Mouse (Mus musculus): ENCODE measurements around the gene Bcl11a. TPM values are rescaled to one million over a fixed set of nuclear protein-coding genes. Genes with fewer than 3 reads are reported as not detected.
"Not testable (repeated sequence)": the region's sequence is repeated elsewhere in the genome, so short reads cannot be mapped to it uniquely, and the experiment has no call there.

Gene Bcl11a
- polyA plus RNA-seq, 1 experiment from 2014 or later, result 43.0 TPM

DNA sequence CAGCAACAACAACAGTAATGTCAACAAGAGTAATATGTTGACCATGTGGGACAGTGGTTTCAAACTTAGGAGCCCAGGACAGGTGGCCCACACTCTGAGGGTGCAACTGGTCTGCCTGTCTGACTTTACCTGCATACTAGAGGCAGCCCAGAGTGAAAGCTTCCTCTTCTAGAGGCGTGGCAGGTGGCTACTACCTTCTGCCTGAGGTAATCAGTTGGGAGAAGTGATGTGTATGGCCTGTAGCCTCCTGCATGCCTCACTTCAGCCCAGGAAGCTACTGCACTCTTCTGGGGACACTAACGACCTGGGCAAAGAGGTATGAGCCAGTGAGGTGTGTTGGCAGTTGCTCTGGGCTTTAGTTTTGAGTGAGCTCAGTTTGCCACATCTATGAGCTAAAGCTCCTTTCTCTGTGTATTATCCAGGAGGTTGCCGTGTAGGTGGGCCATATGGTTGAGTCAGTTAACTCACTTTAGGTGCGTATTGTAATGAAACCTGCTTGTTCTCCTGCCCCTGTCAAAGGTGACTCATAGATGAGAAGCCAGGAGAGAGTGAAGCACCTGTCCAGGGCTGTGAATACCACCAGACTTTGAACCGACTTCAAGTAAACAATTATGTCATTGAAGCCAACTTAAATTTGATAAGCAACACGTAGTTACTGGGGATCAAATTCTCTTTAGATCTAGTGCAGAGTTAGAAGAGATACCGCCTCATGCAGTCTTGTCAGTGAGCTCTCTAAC lies 38.9 kb downstream of the Bcl11a start:
- WGBS, result 64% methylated on average over 7 of the region's 7 CpGs
- H3K9ac ChIP-seq, result no peak overlapping the region
- ATAC-seq (ENCODE audit: insufficient number of reproducible peaks, low FRiP score, low TSS enrichment, low read depth), result no peak
- no peaks in the 10 kb centered on the region for H3K27me3 ChIP-seq
- no peaks in the 10 kb centered on the region for H3K9me3 ChIP-seq (replicated peaks)
- no peak overlapping the region for H3K27ac ChIP-seq (replicated peaks)
- H3K4me3 ChIP-seq (replicated peaks), result no peak overlapping the region
- peaks cover 52% of the 10 kb centered on the region for H3K4me1 ChIP-seq
- no peaks in the 10 kb centered on the region for H3K36me3 ChIP-seq
- no peak overlapping the region for H3K4me2 ChIP-seq (replicated peaks)

DNA sequence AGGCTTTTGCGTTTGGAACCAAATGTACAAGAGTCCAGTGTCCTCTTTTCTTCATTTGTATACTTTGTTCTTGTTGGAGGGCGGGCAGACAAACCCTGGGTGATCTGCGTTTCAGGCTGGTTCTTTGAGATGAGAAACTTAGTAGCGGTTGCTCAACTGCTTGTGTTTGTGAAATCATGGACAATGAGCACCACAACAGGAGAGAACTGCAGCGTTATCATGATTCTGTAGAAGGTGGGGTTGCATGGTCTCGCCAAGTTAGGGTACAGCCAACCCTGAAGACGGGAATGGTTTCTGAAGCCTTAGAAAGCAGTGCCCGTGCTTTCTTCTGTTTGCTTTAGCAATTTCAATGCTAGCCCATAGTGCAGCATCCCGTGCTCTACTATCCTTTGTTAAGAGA lies 43.3 kb downstream of the Bcl11a start:
- no peak overlapping the region for H3K4me2 ChIP-seq (replicated peaks)
- no peaks in the 10 kb centered on the region for H3K36me3 ChIP-seq
- ATAC-seq (ENCODE audit: insufficient number of reproducible peaks, low FRiP score, low TSS enrichment, low read depth), result no peak
- H3K4me3 ChIP-seq (replicated peaks), result no peak overlapping the region
- H3K27ac ChIP-seq (replicated peaks), result 0 out of 2 replicates have a peak overlapping the region, but pooled peaks have one; percentile 39
- H3K4me1 ChIP-seq, result peaks cover 61% of the 10 kb centered on the region
- 73% methylated on average over 9 of the region's 9 CpGs for WGBS
- H3K9ac ChIP-seq, result no peak overlapping the region
- H3K27me3 ChIP-seq, result no peaks in the 10 kb centered on the region
- no peaks in the 10 kb centered on the region for H3K9me3 ChIP-seq (replicated peaks)

DNA sequence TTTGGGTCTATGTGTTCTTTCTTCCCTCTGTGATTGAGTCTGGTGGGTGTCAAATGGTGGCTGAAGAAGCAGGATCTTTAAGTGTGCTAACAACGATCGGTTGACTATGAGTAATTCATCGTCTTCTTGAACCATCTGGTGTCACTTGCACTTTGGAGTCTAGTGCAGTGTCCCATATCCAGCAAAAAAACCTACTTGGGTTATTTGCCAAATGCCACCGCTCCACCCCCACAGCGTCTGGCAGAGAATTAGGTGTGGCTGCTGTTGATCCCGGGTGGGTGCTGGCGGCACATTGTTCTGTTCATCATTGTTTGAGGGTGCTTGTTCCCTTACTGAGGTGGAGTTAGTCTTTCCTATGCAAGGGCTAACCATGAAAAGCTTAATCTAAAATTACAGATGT lies 45.0 kb downstream of the Bcl11a start:
- H3K4me3 ChIP-seq (replicated peaks), result no peak overlapping the region
- no peaks in the 10 kb centered on the region for H3K36me3 ChIP-seq
- no peak for ATAC-seq (ENCODE audit: insufficient number of reproducible peaks, low FRiP score, low TSS enrichment, low read depth)
- H3K9ac ChIP-seq, result no peak overlapping the region
- H3K27me3 ChIP-seq, result no peaks in the 10 kb centered on the region
- no peak overlapping the region for H3K4me2 ChIP-seq (replicated peaks)
- H3K9me3 ChIP-seq (replicated peaks), result no peaks in the 10 kb centered on the region
- no peak overlapping the region for H3K27ac ChIP-seq (replicated peaks)
- 70% methylated on average over 7 of the region's 7 CpGs for WGBS
- peaks cover 63% of the 10 kb centered on the region for H3K4me1 ChIP-seq

DNA sequence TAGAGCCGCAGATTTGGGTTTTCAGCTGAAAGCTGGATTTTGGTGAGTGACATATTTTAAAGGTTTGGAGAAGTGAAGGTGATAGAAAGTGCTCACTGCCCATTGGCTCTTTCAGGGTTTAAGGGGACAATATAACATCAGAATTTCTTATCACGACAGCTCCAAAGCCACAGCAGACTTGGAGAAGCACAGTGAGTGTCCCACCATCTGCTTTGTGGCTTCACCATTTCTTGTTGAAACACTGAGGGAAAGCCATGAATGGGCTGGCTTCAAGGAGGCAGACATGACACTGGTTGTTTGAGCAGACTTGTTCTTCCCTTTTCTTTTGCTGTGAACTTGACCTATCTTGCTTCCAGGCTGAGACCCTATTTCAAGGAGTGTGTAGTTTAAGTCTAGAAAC lies 46.1 kb downstream of the Bcl11a start:
- Histone ChIP-seq H3K36me3 (no peaks in the 10 kb centered on the region), H3K4me1 (peaks cover 55% of the 10 kb centered on the region), H3K27ac (replicated peaks) (no peak overlapping the region), H3K27me3 (no peaks in the 10 kb centered on the region), H3K4me3 (replicated peaks) (no peak overlapping the region), H3K9me3 (replicated peaks) (no peaks in the 10 kb centered on the region), H3K4me2 (replicated peaks) (no peak overlapping the region), H3K9ac (no peak overlapping the region)
- no peak for ATAC-seq (ENCODE audit: insufficient number of reproducible peaks, low FRiP score, low TSS enrichment, low read depth)
- 80% methylated on average over 2 of the region's 2 CpGs for WGBS

DNA sequence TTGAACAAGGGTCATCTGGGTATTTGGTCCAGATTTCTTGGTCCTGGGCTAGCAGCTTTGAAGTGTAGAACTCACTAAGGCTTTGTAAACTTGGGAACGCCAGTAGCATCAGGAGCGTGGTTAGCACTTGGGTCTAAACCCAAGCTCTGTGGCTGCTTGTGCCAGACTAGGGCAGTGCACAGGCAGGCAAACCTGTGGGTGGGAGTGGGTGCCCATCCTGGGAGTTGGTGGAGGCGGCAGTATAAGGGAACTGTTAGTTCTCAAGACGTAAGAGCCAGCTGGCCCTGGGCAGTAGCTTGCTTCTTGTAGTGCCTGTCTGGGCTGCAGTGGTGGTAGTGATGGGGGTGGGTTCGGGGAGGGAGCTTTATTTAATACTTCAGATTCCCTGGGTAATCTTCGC lies 47.2 kb downstream of the Bcl11a start:
- Histone ChIP-seq H3K4me3 (replicated peaks) (no peak overlapping the region), H3K27ac (replicated peaks) (no peak overlapping the region), H3K36me3 (no peaks in the 10 kb centered on the region), H3K9me3 (replicated peaks) (no peaks in the 10 kb centered on the region), H3K4me1 (peaks cover 44% of the 10 kb centered on the region; the same call in 1 of the 2 replicates), H3K9ac (no peak overlapping the region), H3K27me3 (no peaks in the 10 kb centered on the region), H3K4me2 (replicated peaks) (no peak overlapping the region)
- WGBS, result 74% methylated on average over 6 of the region's 6 CpGs
- ATAC-seq (ENCODE audit: insufficient number of reproducible peaks, low FRiP score, low TSS enrichment, low read depth), result no peak

DNA sequence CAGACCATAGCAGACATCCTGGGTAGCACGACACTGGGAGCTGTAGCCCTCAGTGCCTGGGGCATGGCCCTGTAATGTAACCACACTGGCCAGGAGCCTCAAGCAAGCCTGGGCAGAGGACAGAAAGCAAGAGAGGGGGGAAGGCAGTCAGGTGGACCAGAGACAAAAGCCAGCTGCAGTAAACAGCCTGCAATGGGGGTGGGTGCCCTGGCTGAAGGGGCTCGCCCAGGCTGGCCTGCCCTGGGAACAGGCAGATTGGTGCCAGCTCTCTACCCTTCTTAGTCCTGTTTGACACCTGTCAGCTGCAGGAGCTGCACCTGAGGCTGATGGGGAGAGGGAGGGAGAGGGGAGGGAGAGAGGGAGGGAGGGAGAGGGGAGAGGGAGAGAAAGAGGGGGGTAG lies 50.1 kb downstream of the Bcl11a start:
- Histone ChIP-seq H3K9me3 (replicated peaks) (no peaks in the 10 kb centered on the region), H3K4me3 (replicated peaks) (no peak overlapping the region), H3K36me3 (no peaks in the 10 kb centered on the region), H3K27me3 (no peaks in the 10 kb centered on the region), H3K4me1 (peaks cover 30% of the 10 kb centered on the region; the same call in 1 of the 2 replicates), H3K9ac (no peak overlapping the region), H3K27ac (replicated peaks) (no peak overlapping the region), H3K4me2 (replicated peaks) (no peak overlapping the region)
- ATAC-seq (ENCODE audit: insufficient number of reproducible peaks, low FRiP score, low TSS enrichment, low read depth), result no peak
- 45% methylated on average over 2 of the region's 2 CpGs for WGBS

DNA sequence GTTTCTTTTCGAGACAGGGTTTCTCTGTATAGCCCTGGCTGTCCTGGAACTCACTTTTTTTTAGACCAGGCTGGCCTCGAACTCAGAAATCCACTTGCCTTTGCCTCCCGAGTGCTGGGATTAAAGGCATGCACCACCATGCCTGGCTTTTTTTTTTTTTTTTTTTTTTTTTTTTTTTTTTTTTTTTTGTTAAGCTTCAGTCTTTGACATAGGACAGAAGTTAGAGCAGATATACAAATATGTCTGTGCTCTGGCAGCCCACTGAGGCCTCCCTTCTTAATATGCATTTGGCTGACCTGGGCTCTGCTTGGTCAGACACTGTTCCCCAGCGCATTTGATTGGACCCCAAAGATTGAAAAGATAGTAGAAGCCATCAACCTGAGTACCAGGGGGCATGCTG lies 51.0 kb downstream of the Bcl11a start:
- not testable (repeated sequence) for H3K4me2 ChIP-seq (replicated peaks); H3K36me3 ChIP-seq; H3K9me3 ChIP-seq (replicated peaks); H3K4me3 ChIP-seq (replicated peaks); H3K27ac ChIP-seq (replicated peaks); H3K9ac ChIP-seq; H3K27me3 ChIP-seq; ATAC-seq (ENCODE audit: insufficient number of reproducible peaks, low FRiP score, low TSS enrichment, low read depth)
- peaks cover 21% of the 10 kb centered on the region; the same call in 1 of the 2 replicates for H3K4me1 ChIP-seq
- 68% methylated on average over 4 of the region's 4 CpGs for WGBS

DNA sequence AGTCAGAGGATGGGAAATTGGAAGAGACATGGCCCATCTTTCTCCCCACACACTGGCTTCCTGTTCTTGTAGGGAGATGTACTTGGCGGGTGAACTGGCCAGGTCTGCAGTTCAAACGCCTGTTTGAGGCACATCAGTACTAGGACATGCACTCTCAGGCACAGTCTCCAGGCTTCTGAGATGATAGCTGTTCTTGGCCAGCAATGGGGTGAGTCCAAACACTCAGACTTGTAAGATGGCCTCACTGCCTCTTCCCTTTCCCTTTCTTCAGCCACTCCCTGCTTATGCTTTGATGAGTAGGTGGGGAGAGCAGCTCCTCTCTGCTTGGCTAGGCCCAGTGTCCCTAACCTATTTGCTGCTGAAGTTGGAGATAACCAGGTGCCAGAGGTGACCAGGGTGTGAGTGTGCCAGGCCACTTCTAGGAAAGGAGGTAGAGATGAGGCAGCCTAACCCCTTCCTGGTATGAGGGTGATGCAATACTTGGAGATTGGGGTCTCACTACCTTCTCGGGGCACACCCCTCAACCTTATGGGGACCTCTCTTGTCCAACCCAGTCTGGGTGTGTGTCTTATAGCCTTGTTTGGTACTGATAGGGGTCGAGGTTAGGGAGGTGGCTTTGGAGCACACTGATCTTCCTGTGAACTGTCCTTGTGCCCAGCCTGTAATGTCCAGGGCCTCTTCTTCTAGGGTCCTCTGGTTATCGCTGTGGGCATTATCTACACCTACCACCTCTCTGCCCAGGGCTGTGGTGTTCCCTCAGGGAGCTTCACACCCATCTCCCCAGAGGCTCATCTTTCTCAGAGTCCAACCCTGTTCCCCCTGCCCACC lies 51.7 kb downstream of the Bcl11a start:
- Histone ChIP-seq H3K4me3 (replicated peaks) (no peak overlapping the region), H3K4me1 (peaks cover 17% of the 10 kb centered on the region; the same call in 1 of the 2 replicates), H3K9ac (no peak overlapping the region), H3K36me3 (no peaks in the 10 kb centered on the region), H3K9me3 (replicated peaks) (no peaks in the 10 kb centered on the region), H3K4me2 (replicated peaks) (no peak overlapping the region), H3K27me3 (no peaks in the 10 kb centered on the region), H3K27ac (replicated peaks) (no peak overlapping the region)
- no peak for ATAC-seq (ENCODE audit: insufficient number of reproducible peaks, low FRiP score, low TSS enrichment, low read depth)
- WGBS, result 81% methylated on average over 5 of the region's 5 CpGs

DNA sequence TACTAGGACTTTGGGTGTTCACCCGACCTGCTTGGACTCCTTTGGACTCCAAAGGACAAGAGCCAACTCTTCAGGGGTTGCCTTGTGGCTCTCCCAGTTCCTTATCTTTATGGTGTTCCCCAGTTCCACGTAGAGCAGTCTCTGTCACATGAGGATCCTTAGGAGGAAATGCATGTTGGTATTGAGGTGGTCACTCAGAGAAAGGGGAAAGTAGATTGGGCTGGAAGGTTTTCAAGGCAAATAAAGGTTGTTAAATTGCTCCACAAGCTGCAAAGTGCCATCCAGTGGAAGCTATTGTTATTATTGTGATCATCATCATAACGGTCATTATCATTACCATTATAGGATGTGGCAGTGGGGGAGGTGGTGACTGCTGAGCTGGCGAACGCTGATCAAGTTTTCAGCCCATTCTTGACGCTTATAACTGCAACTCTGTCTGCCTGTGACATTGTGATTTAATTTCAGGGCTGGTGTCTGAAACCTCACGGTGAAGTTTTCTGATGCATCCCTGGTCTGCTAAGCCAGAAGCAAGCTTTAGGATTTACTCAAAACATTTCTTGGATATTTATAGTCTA lies 52.4 kb downstream of the Bcl11a start:
- 79% methylated on average over 7 of the region's 7 CpGs for WGBS
- no peak for ATAC-seq (ENCODE audit: insufficient number of reproducible peaks, low FRiP score, low TSS enrichment, low read depth)
- Histone ChIP-seq H3K4me2 (replicated peaks) (no peak overlapping the region), H3K27me3 (no peaks in the 10 kb centered on the region), H3K9me3 (replicated peaks) (no peaks in the 10 kb centered on the region), H3K36me3 (no peaks in the 10 kb centered on the region), H3K4me1 (peaks cover 16% of the 10 kb centered on the region; the same call in 1 of the 2 replicates), H3K27ac (replicated peaks) (no peak overlapping the region), H3K4me3 (replicated peaks) (no peak overlapping the region), H3K9ac (no peak overlapping the region)

DNA sequence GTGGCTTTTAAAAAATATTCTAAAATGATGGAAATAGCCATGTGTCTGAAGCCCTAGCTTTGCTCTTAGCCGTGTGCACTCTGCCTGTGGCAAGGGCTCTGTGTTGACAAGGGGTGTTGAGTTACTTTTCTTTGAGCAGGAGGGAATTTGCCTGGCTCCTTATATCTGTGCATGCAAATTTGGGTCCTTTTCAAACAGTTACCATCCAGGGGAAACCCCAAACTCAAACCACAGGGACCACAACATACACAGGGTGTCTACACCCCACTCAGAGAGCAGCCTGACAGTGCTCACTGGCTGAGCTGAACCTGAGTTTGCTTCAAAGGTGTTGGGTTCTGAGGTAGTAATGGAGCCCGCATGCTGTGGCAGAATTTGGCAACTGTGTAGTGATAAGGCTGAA lies 54.0 kb downstream of the Bcl11a start:
- Histone ChIP-seq H3K4me1 (peaks cover 27% of the 10 kb centered on the region), H3K9me3 (replicated peaks) (no peaks in the 10 kb centered on the region), H3K36me3 (no peaks in the 10 kb centered on the region), H3K27me3 (no peaks in the 10 kb centered on the region), H3K4me3 (replicated peaks) (no peak overlapping the region), H3K27ac (replicated peaks) (no peak overlapping the region), H3K9ac (no peak overlapping the region), H3K4me2 (replicated peaks) (no peak overlapping the region)
- ATAC-seq (ENCODE audit: insufficient number of reproducible peaks, low FRiP score, low TSS enrichment, low read depth), result no peak
- 70% methylated on average over 2 of the region's 2 CpGs for WGBS

DNA sequence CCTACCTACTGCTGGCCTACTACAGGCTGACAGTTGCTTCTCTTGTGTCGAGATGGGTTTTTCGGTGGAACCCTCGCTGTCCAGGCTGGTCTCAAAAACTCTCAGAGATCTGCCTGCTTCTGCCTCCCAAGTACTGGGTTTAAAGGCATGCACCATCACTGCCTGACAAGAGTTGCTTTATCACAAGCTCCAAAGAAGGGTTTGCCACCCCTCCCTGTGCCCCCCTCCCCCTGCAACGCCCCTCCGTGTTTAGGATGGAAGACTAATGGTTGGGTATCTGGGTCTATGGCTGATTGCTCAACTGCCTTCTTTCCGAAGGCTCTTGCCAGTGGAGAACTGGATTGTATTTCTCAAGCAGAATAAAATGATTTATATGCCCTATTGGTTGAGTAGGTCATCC lies 54.5 kb downstream of the Bcl11a start:
- H3K4me2 ChIP-seq (replicated peaks), result no peak overlapping the region
- H3K4me1 ChIP-seq, result peaks cover 26% of the 10 kb centered on the region
- ATAC-seq (ENCODE audit: insufficient number of reproducible peaks, low FRiP score, low TSS enrichment, low read depth), result no peak
- H3K9ac ChIP-seq, result no peak overlapping the region
- H3K4me3 ChIP-seq (replicated peaks), result no peak overlapping the region
- H3K27ac ChIP-seq (replicated peaks), result no peak overlapping the region
- H3K36me3 ChIP-seq, result no peaks in the 10 kb centered on the region
- H3K27me3 ChIP-seq, result no peaks in the 10 kb centered on the region
- no peaks in the 10 kb centered on the region for H3K9me3 ChIP-seq (replicated peaks)
- WGBS, result 92% methylated on average over 6 of the region's 6 CpGs
